Mouse (Mus musculus) kidney, adult 18-20 months (tissue): ENCODE measurements at regions not wholly inside any gene's neighbourhood (a gene's known extent, or its start where the extent isn't known, plus 50 kb on each side); places are given as distances from the start of the nearest gene placed in this dataset.

Experiments used
- DNase-seq: peaks from one replicate; pipeline ENCODE4 v3.0.0; 2021

DNA sequence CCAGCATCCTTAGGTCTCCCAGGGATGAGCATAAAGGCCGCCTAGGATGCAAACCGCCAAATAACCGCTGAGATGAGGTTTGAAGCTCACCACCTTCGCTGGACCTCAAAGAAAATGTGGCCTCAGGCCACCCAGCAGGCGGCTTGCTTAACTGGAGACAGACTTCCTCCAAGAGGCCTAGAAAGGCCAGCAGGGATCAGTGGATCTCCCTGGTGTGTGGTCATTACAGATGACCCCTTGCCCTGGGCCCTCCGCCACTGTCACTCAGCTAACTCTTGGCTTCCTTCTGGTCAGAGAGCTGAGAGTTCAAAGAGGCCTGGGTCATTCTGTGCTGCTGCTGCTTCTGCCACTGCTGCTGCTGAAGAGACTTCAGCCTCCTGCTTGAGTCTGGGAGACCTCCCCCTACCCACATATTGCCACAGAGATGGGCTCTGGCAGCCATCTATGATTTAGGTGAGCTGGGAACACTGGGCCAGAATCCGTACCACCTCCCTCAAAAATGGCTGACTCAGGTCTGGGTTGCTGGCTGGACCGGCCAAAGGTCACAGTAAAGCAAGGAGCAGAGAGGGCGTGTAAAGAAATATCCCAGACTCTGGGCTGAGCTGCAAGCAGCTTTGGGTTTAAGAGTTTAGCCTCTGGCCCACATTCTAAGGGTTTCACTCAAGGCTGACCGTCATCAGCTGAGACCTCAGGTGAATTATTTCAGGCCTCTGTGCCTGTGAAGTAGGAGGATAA is 130.0 kb upstream of the 1600014C23Rik start:
- DNase-seq: peak; percentile 72

DNA sequence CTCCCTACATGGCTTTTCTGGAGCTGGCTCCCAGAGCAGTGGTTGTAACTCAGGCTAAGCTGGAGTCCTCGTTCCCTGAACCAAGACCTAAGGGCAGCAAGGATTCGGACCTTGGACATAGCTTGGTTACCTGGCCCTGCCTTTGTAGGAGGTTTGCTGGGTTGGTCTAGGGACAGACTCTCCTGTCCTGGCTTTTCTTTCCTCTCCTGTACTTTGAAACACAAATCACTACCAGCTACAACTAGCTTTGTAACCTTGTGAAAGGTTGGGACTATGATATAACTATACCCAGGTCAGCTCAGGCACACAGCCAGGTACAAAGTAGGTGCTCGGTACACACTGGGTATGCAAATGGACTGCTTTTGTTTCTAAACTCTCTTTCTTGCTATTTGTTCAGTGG is 129.4 kb upstream of the 1600014C23Rik start:
- DNase-seq: peak; percentile 62

DNA sequence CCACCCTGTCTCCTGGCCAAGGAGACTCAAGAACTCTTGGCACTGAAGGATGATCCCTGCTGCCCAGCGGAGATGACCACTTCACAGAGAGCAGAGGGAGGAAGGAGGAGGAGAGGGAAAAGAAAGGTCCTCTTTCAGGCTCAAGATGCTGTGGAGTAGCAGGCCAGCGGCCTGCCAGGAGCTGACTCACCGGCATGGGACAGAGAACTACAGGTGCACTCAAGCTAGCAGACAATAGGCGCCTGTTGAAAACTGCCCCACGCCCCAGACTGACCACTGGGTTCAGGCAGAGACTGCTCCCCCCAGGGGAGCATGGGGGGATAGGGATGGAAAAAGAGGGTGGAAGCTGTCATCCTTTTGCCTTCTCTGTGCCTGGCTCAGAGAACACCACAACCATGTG is 125.8 kb upstream of the 1600014C23Rik start:
- no peak for DNase-seq

DNA sequence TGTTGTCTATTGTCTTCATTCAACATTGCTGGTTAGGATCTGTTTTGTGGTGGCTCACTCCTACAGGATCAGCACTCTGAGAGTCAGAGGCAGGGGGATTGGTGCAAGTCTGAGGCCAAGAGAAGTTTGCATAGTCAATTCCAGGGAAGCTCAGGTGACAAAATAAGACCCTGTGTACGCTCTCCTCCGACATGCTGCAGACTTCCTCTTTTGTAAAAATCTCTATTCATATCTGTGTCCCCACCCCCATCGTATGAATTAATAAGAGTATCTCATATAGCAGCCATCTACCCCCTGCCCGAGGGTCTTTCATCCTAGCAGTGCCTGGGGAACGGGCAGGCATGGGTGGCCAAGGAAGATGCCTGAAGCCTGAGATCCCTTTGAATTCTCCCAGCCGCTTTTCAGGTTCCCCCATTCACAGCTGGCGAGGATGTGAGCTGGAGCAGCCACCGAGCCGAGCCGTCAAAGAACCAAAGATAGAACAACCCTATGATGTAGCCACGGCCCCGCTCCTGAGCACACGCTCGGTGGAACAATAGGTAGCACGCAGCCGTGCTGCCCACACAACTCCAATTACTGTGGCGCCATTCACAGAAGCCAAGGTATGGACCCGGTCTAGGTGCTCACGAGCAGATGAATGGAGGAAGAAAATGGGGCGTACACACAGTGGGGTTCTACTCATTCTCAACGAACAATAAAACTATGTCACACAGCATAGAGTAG is 120.4 kb upstream of the 1600014C23Rik start:
- DNase-seq: no peak

DNA sequence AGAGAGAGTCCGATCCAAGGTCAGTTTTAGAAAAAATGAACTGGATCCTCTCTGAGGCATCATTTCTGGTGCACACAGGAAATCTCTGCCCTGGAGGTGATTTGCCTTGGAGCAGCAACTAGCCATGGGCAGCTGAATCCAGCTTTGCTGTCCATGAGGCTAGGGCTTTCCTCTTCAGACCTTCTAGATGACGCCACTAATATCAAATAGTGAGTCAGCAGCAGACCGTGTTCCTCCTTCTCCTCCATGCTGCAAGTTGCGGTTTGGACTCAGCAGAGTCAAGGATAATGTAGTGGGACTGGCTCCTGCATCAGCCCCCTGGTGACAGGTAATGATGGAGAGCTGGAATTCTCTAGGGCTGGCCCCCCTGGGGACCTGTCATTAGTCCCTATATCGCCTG is 118.8 kb upstream of the 1600014C23Rik start:
- no peak for DNase-seq

DNA sequence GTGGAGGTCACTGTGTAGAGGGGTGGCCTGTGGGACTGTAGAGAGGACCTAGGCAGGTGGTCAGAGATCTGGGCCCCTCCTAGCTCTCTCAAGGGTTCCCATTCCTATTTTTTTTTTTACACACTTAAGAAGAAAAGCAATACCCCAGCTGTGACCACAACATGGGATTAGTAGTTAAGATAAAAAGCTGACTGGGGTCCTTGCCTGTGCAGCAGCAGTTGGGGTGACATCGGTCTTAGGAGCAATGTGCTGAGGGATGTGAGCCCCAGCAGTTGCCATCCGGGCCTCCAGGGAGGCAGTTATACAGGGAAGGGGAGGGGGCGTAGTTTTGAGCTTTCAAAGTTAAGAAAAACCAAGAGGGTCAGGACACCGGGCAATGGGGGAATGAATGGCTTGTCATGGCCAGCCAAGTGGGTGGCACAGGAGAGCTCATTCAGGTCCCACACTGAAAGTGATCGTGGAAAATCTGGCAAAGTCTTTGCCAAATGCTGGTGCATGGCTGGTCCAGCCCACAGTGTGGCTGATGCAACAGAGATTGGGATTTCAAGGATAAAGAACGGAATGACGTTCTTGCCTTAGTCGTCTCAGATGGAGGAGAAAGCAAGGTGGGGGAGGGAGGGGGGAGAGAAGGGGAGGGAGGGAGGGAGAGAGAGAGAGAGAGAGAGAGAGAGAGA is 118.2 kb upstream of the 1600014C23Rik start:
- DNase-seq: no peak

DNA sequence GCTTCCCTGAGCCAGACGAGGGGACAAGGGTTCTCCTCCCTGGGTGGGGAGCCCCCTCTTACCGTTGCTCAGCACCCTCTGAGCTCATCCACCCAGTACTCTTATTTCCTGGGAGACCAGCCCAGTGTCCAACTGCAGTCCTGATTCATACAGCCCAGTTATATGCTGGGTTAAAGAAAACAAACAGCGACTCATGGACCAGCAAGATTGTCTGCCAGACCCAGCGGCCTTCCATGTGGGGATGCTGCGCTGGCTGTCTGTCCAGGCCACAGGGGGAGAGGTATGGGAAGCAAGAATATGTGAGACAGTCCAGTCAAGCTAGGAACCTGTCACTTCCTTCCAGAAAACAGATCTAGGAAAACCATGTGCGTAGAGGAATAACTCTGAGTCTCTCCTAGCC is 117.3 kb upstream of the 1600014C23Rik start:
- no peak for DNase-seq

DNA sequence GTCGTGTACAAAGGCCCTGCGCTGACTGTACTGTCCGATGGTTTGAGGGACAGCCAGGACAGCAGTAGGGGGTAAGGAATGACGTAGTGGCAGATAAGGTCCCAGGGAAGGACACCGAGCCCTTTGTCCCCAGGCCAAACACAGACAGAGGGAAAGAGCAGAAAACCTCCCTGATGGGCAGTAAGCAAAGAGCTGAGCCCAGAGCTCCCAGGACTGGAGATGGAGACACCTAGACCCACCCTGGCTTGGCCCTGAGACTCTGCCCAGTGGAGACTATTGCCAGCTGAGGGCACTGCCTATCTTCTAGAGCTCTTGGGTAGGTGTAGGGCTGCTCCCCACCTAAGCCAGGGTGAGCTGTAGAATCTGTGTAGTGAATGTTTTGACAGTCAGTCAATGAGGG is 116.5 kb upstream of the 1600014C23Rik start:
- DNase-seq: no peak

DNA sequence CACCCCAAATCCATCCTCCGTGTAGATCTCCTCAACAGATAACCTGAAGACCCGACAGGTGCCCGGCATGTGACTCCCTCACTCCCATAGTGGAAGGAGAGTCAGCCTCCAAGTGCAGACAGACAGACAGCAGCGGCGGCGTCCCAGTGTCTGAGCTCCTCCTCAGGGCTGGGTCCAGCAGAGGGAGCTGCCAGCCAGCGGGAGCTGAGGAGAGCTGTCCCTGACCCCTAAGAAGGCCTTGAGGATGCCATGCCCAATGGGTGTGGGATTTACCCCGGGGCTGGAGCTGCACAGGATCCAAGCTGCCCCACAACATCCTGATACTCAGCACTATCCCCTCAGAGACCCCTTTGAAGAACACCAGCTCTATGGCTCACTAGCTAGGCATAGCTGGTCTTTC is 115.0 kb upstream of the 1600014C23Rik start:
- DNase-seq: peak; percentile 74

DNA sequence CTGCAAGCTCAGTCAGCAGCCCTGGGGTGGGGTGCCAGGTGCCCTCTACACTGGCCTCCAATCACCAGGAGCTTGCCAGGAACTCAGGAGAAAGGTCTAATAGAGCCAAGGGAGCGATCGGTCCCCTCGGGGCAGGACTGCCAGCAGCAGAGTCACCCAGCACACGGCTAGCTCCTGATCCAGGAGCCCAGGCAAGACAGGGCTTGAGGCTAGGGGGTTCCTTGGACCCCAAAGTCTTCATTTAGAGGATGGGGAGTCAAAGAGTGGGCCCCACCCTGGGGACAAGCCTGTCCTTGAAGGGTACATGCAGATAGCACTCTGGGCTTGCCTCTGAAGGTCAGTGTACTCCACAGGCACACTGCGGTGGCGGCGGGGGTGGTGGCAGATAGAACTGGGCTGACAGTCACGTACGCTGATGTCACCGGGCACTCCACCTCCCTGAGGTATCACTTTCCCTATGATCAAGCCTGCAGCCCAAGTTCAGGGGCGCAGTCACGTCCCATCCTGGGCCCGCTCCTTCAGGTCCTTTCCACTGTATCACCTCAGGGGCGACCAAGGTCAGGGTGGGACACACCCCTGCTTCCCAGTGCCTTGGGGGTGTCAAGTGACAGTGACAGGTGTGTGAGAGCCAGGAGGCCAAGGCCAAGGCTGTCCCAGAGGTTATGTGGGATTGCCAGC is 114.2 kb upstream of the 1600014C23Rik start:
- no peak for DNase-seq

DNA sequence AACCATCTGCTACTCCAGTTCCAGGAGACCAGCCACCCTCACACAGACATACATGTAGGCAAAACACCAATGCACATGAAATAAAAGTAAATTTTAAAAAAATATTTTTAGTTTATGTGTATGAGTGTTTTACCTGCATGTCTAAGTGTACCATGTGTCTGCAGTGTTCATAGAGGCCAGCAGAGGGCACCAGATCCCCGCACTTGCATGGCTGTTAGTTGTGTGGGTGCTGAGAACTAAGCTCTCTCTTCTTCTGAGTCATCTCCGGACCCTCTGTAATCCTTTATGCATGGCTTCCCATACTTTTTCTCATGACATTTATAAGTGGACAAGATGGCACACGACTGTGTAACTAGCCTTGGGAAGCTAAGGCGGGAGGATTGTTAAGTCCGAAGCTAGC is 112.2 kb upstream of the 1600014C23Rik start:
- DNase-seq: no peak

DNA sequence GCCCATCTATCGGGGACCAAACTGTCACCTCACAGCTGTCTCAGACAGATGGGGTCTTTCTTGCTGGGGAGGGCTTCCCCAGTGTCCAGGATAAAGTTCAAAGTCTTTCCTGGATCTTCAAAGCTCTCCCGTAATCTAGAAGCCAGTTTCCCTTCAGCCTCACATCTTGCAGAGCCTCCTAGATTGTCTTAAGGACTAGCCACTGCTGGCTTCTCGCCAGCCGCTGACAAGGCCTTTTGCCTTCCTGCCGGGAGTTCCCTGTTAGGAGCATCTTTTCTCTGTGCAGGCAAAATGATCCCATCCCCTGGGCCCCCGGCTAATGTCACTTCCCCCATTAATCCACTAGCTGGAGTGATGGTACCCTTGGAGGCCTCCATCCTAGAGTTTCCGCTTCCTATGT is 103.1 kb upstream of the 1600014C23Rik start:
- no peak for DNase-seq

DNA sequence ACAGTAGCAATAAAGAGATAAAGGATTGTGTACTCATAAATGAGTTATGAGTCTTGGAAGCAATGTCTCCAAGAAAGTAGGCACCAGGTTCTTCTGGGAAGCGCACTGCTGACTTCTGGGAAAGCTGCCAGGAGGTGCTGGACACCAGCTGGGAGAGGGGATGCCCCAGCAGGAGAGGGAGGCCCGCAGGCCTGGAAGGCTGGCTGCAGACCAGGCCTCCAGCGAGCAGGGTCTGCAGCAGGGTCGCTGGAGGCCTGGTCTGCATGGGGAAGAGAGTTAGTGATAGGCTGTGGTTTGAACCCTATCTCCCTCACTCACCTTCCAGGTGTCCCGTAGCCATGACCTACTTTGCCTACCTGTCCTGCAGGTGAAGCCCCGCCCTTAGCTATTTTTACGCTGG is 102.6 kb upstream of the 1600014C23Rik start:
- DNase-seq: peak; percentile 52

DNA sequence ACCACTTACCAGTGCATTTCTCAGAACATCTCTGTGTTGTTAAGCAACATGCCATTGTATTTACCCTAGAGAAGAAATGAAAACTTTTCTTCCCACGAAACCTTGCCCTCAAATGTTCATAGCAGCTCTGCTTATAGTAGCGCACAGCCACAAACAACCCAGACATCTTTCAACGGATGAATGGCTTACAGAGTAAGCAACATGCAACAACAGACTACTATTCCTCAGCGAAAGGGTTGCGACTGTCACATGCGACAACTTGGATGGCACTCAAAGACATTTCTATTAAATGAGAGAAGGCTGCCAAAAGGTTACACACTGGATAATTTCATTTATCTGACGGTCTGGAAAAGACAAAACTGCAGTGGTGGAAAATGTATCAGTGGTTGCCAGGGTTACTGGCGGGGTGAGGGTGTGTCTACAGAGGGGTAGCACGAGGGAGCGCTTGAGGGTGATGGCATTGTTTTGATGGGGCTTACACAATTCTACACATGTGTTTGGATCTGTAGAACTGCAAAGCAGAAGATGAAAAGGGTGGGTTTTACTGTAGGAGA is 101.0 kb upstream of the 1600014C23Rik start:
- DNase-seq: no peak

DNA sequence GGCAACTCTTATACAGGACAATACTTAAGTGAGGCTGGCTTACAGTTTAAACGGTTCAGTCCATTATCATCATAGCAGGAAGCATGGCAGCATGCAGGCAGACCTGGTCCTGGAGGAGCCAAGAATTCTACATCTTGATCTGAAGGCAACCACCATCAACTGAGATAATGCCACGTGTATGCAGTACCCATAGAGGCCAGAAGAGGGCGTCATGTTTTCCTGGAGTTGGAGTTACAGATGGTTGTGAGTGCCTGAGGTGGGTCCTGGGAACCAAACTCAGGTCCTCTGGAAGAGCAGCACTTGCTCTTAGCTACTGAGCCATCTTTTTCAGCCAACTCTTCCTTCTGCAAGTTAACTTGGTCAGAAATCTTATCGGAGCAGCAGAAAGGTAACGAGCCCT is 96.7 kb upstream of the 1600014C23Rik start:
- DNase-seq: no peak

DNA sequence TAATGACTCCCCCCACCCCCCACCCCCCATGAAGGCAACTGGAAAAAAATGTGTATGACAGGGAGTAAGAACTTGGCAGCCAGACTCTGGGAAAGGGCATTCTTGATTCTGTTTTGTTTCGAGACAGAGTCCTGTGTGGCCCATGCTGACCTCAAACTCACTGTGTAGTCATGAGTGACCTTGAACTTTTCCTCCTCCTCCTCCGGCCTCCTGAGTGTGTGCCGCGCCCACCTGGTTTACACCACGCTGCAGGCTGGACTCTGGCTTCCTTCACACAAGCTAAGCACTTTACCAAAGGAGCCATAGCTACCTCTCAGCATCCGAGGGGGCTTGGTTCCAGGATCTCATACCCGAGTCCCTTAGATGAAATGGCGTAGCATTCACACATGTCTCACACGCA is 95.9 kb upstream of the 1600014C23Rik start:
- no peak for DNase-seq

DNA sequence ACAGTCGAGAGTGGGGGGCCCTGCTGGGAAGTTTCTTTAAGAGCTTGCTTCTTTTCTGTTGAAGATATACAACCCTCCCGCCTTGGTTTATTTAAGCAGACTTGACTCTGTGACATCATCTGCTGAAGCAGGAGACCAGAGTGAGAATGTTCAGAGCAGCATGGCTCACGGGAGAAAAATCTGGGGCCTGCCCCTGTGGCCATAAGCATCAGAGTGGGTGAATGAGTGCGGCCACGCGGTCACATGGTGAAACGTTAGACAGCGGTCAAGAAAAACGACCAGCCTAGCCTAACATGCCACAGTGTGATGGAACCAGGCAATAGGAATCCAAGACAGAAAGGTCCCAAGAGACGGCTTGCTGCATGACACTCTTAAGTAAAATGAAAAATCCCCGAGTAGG is 95.2 kb upstream of the 1600014C23Rik start:
- DNase-seq: no peak

DNA sequence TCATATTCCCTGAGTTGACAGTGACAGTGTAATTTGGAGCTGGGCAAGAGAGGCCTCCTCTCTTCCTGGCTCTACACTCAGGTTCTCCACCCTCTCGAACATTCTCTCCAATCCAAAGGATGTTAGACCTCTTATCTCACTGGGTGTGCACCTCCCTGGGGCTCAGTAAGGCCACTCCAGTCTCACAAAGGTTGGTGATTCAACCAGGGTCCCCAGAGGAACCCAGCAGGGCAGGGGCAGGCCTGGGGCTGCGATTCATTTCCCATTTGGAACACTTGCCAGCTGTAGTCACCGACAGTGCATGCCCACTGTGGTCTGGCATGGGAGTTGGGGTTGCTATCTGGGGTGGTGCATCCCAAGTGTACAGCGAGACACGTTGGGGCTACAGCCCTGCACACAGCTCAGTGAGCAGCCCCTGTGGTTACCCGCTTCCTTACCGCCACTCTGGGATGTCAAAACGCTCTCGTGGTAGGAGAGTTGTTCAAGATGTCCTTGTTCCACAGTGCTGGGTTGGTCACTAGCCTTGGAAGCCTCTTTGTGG is 94.7 kb upstream of the 1600014C23Rik start:
- no peak for DNase-seq

DNA sequence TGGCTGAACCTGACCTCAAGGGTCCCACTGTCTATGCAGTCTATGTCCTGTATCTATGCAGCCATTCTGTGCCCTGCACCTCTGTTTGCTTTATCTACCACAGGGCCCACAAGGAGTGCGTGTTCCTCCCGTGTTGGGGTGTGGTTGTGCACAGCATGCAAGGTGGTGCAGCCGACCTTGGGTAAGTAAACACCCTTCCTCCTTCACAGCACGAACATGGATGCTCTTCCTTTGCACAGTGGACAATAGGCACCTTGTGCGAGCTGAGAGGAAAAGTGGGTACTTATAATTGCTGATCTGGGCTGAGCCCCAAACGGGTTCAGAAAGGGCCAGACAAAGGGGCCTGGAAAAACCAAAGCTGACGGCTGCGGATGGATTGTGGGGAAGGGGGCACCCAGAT is 91.3 kb upstream of the 1600014C23Rik start:
- DNase-seq: no peak

DNA sequence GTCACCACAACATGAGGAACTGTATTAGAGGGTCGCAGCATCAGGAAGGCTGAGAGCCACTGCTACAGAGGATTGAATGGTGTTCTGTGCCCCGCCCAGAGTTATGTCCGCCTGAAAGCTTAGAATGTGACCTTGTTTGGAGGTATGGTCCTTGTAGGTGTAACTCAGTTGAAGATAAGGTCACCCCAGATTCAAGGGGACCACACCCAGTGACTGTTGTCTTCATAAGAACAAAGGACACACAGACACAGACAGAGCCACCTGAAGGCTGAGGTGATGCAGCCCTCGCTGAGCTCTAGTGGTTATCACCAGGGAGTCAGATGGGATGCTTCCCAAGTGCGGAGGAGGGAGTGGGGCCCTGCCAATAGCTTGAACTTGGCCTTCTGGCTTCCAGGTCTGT is 89.9 kb upstream of the 1600014C23Rik start:
- no peak for DNase-seq

DNA sequence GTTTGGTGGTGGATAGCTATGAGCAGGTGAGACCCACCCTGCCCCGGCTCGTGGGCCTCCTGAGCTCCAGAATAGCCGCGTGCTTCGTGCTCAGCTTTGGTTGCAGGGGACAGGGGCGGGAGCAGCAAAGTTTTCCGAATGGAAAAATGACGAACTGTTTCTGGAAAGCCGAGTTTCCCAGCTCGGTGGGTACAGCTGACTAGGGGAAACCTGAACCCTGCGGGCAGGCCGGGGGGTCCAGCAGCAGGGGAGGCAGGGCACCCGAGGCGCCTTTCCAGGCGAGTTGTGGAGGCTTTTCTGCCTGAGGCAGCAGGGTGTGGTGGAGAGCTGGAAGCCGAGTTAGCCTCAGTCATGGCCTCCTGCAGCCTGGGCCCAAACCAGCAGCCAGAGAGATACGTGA is 88.8 kb upstream of the 1600014C23Rik start:
- no peak for DNase-seq

DNA sequence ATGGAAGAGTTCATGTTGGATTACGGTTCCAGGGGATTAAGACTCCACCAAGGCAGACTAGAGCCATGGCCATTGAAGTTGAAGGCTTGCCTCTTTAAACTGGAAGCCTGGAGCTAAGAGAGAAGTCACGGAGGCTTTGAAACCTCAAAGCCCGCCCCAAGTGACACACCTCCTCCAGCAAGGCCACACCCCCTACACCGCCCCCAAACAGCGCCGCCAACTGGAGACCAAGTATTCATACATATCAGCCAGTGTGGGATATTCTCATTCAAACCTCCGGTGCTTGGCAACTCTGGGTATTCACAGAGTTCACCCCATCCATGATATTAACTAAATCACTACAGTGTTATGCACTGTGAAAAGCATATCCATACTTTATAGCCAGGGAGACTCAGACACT is 87.7 kb upstream of the 1600014C23Rik start:
- no peak for DNase-seq

DNA sequence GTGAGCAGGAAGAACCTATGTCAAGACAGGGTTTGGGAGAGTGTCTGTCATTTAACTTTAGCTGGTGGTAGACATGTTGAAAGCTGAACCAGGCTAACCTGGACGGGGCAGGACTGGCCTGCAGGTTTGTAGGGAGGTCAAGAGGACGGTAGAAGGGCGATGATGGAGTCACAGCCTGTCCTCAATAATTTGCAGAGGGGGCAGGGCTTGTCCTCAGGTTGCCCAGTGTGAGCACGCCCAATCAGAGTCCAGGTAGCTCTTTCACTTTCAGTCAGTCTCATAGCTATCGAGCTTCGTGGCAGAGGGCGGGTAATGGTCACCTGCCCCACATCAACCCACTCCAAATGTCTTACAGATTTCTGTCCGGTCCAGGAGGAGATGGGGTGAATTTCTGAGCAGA is 85.5 kb upstream of the 1600014C23Rik start:
- no peak for DNase-seq
